Mouse (Mus musculus) cortical plate, adult 2 months (tissue): ENCODE results near the gene Cep97.
A peak's percentile ranks its signal among the peaks of the same experiment; 100 is the strongest.

Experiments
- CTCF ChIP-seq: fragments of 200-500 bp; IDR thresholded peaks from 2 replicates; pipeline ENCODE4 v1.5.1; 2011; ENCODE audit warnings: mild to moderate bottlenecking, control low read depth, low read length; ENCODE audit not compliant: insufficient read depth; ENCODE audit errors: extremely low read depth
- POLR2A ChIP-seq: fragments of 200-500 bp; IDR thresholded peaks from 2 replicates; pipeline ENCODE4 v1.6.1; 2011; ENCODE audit warnings: mild to moderate bottlenecking, low read length, control low read depth; ENCODE audit not compliant: insufficient read depth; ENCODE audit errors: extremely low read depth

- no peak for TF ChIP-seq POLR2A
- TF ChIP-seq CTCF: peak; percentile 98
Observed at GRCm38 (mm10) chr16:55863149-55863815, 71.4 kb downstream of the Cep97 start.
